Mouse (Mus musculus): ENCODE data around the gene Parvb. TPM values are rescaled to one million over a fixed set of nuclear protein-coding genes. Genes with fewer than 3 reads are reported as not detected.

Gene Parvb
- total and polyA plus RNA-seq, 3 experiments: 4.8 to 58.0 TPM; not detected in 1

GRCm38 (mm10) chr15:84311295-84312085, 79.6 kb downstream of the Parvb start (continued):
- no peak for TF ChIP-seq BHLHE40 (IDR thresholded peaks at IDR 0.05; ENCODE audit: borderline replicate concordance, low read depth, low read length)
- no peak for TF ChIP-seq USF1 (IDR thresholded peaks at IDR 0.05; ENCODE audit: low read depth, low read length)
- TF ChIP-seq RCOR1 (IDR thresholded peaks at IDR 0.05; ENCODE audit: low read depth, low read length): peak; percentile 29; the same call in 1 of the 2 replicates
- TF ChIP-seq MAFK (IDR thresholded peaks at IDR 0.05; ENCODE audit: borderline replicate concordance, low read depth, low read length): no peak
- TF ChIP-seq POLR2AphosphoS2 (IDR thresholded peaks at IDR 0.05; ENCODE audit: low read length): no peak
- no peak for TF ChIP-seq MXI1 (IDR thresholded peaks at IDR 0.05; ENCODE audit: low read depth, low read length)
- peak; percentile 32; the same call in 1 of the 2 replicates for TF ChIP-seq MAX (IDR thresholded peaks at IDR 0.05; ENCODE audit: low read length)
- TF ChIP-seq POLR2AphosphoS5 (IDR thresholded peaks at IDR 0.05; ENCODE audit: borderline replicate concordance, low read depth, low read length): no peak
- TF ChIP-seq TAL1 (IDR thresholded peaks at IDR 0.05; ENCODE audit: low read length): peak; percentile 71
- peak; percentile 79 for TF ChIP-seq GATA1 (IDR thresholded peaks at IDR 0.05; ENCODE audit: low read depth, low read length)
- TF ChIP-seq MEF2A (IDR thresholded peaks at IDR 0.05; ENCODE audit: extremely low read depth, insufficient replicate concordance, low read depth, low read length, poor library complexity, severe bottlenecking): no peak
- no peak for TF ChIP-seq MYB (IDR thresholded peaks at IDR 0.05; ENCODE audit: low read depth, low read length)
- no peak for TF ChIP-seq MYC (IDR thresholded peaks at IDR 0.05; ENCODE audit: low read depth, low read length)
- TF ChIP-seq EP300 (IDR thresholded peaks at IDR 0.05; ENCODE audit: low read depth in 1 of 2, low read length in 2 of 2): peak; percentile 66 to 85
- TF ChIP-seq MAZ (IDR thresholded peaks at IDR 0.05; ENCODE audit: low read depth, low read length): no peak

- Histone ChIP-seq H3K36me3 (ENCODE audit: control insufficient read depth in 1 of 2, insufficient read depth in 2 of 2, low read length in 2 of 2) (no peaks in the 10 kb centered on the region; a peak in 1 of 4 replicates), H3K4me1 (ENCODE audit: control insufficient read depth in 1 of 2, insufficient read depth in 2 of 2, low read length in 2 of 2) (peaks cover 2 to 6% of the 10 kb centered on the region in 2 experiments; a peak in 3 of 4 replicates), H3K27me3 (ENCODE audit: control insufficient read depth in 1 of 2, insufficient read depth in 2 of 2, low read length in 2 of 2) (no peaks in the 10 kb centered on the region), H3K4me3 (ENCODE audit: control insufficient read depth in 1 of 2, insufficient read depth in 1 of 2, low read depth in 2 of 2, low read length in 2 of 2) (no peak overlapping the region), H3K9ac (ENCODE audit: control insufficient read depth, low read depth, low read length, poor library complexity, severe bottlenecking) (no peak overlapping the region), H3K27ac (ENCODE audit: control insufficient read depth, low read depth, low read length) (no peak overlapping the region), H3K79me2 (ENCODE audit: control insufficient read depth, insufficient read depth, low read length, poor library complexity) (no peaks in the 10 kb centered on the region), H3K9me3 (replicated peaks; ENCODE audit: insufficient read depth, low read length) (no peaks in the 10 kb centered on the region)
- TF ChIP-seq GATA1 (IDR thresholded peaks at IDR 0.05; ENCODE audit: low read depth, low read length): no peak
- no peak for TF ChIP-seq SIN3A (IDR thresholded peaks at IDR 0.05; ENCODE audit: low read length)
- TF ChIP-seq MYB (IDR thresholded peaks at IDR 0.05; ENCODE audit: low read depth, low read length): no peak
- no peak for TF ChIP-seq MAFK (IDR thresholded peaks at IDR 0.05; ENCODE audit: borderline replicate concordance, low read depth, low read length)
- TF ChIP-seq CHD2 (IDR thresholded peaks at IDR 0.05; ENCODE audit: low read length): no peak
- no peak for DNase-seq (ENCODE audit: low read depth, low spot score)
Observed at GRCm38 (mm10) chr15:84312878-84313565, 81.2 kb downstream of the Parvb start.

Measured in MEL (cell line).